Comparison of ENCODE assay signal across 10 mouse cellular contexts in genomic region chr10:95266041-95266762, GRCm38 (mm10). TPM values are rescaled to one million over a fixed set of nuclear protein-coding genes. Genes with fewer than 3 reads are reported as not detected.
DNase-seq lines count a peak whose midpoint lies in the region; ATAC-seq and TF ChIP-seq lines count a peak whose summit lies in the region.
"Had no signal": no experiment of that assay in that cellular context is flagged by ENCODE, and none has a peak within 500 bp of the region (broad histone marks: within the 10 kb centered on the region; RNA-seq: fewer than 3 reads in every experiment).

No protein-coding gene starts in this region.

- no peak for ATAC-seq in hindbrain, embryonic 16.5 days
- ATAC-seq in hematopoietic stem cell, adult 5-6 weeks (replicated peaks in 1 of 2; ENCODE audit: insufficient read depth in 1 of 2, low FRiP score in 2 of 2, low TSS enrichment in 1 of 2, low read depth in 1 of 2, poor library complexity in 2 of 2, severe bottlenecking in 2 of 2), result 0 out of 4 replicates have a peak, but pooled peaks have one; percentile 18 to 19
- ATAC-seq in midbrain, embryonic 15.5 days (replicated peaks), result no peak

- TF ChIP-seq CTCF in ES-Bruce4 (IDR thresholded peaks at IDR 0.05; ENCODE audit: low read depth, low read length), result no peak

- H3K4me1 ChIP-seq in hindbrain, embryonic 10.5 days (replicated peaks), result peaks cover 53% of the 10 kb centered on the region
- H3K4me1 ChIP-seq in hindbrain, embryonic 16.5 days (ENCODE audit: control insufficient read depth, insufficient read depth, low read depth, low read length), result peaks cover 11% of the 10 kb centered on the region
- H3K4me1 ChIP-seq in ES-Bruce4 (ENCODE audit: control insufficient read depth, insufficient read depth, low read length), result peaks cover 4% of the 10 kb centered on the region
- H3K4me1 ChIP-seq in midbrain, embryonic 15.5 days, result peaks cover 12% of the 10 kb centered on the region

- no peaks in the 10 kb centered on the region for H3K36me3 ChIP-seq in hindbrain, embryonic 10.5 days
- H3K36me3 ChIP-seq in hindbrain, embryonic 16.5 days (ENCODE audit: control insufficient read depth, insufficient read depth, low read length), result no peaks in the 10 kb centered on the region
- no peaks in the 10 kb centered on the region for H3K36me3 ChIP-seq in ES-Bruce4 (ENCODE audit: control insufficient read depth, insufficient read depth, low read length, poor library complexity, severe bottlenecking)
- H3K36me3 ChIP-seq in midbrain, embryonic 15.5 days (replicated peaks), result no peaks in the 10 kb centered on the region
- H3K36me3 ChIP-seq: embryonic facial prominence, embryonic 15.5 days; limb, embryonic 15.5 days had no signal

- peaks cover 43% of the 10 kb centered on the region for H3K27me3 ChIP-seq in hindbrain, embryonic 10.5 days (ENCODE audit: insufficient read depth, poor library complexity, severe bottlenecking)
- peaks cover 11% of the 10 kb centered on the region for H3K27me3 ChIP-seq in hindbrain, embryonic 16.5 days (replicated peaks; ENCODE audit: control insufficient read depth, insufficient read depth, low read length)
- H3K27me3 ChIP-seq in ES-Bruce4 (ENCODE audit: control insufficient read depth, insufficient read depth, low read length, poor library complexity, severe bottlenecking), result no peaks in the 10 kb centered on the region
- peaks cover 23% of the 10 kb centered on the region for H3K27me3 ChIP-seq in midbrain, embryonic 15.5 days (replicated peaks)

- no peak overlapping the region for H3K9ac ChIP-seq in hindbrain, embryonic 16.5 days (ENCODE audit: low read depth, low read length)
- peak overlapping the region; percentile 34; the same call in 1 of the 2 replicates for H3K9ac ChIP-seq in ES-Bruce4 (ENCODE audit: low read depth, poor library complexity, severe bottlenecking)
- no peak overlapping the region for H3K9ac ChIP-seq in midbrain, embryonic 15.5 days
- H3K9ac ChIP-seq: embryonic facial prominence, embryonic 15.5 days; limb, embryonic 15.5 days had no signal

- TF ChIP-seq EP300 in ES-Bruce4 (IDR thresholded peaks at IDR 0.05; ENCODE audit: insufficient read depth, low read depth, low read length), result no peak

- no peak overlapping the region for H3K4me2 ChIP-seq in hindbrain, embryonic 16.5 days (ENCODE audit: low read length)
- peak overlapping the region; percentile 2; the same call in 1 of the 2 replicates for H3K4me2 ChIP-seq in midbrain, embryonic 15.5 days

- no peak for TF ChIP-seq POLR2A in ES-Bruce4 (IDR thresholded peaks at IDR 0.05; ENCODE audit: insufficient read depth, low read length)

- no peak overlapping the region for H3K27ac ChIP-seq in hindbrain, embryonic 10.5 days
- no peak overlapping the region for H3K27ac ChIP-seq in hindbrain, embryonic 16.5 days (ENCODE audit: low read depth, low read length)
- peak overlapping the region; percentile 58; the same call in 1 of the 2 replicates for H3K27ac ChIP-seq in ES-Bruce4 (ENCODE audit: insufficient read depth, low read length)
- no peak overlapping the region for H3K27ac ChIP-seq in midbrain, embryonic 15.5 days
- H3K27ac ChIP-seq: embryonic facial prominence, embryonic 15.5 days; limb, embryonic 15.5 days had no signal

- DNase-seq in hindbrain, embryonic 10.5 days (ENCODE audit: low spot score), result no peak
- no peak for DNase-seq in cerebellum, adult 9-10 months
- no peak for DNase-seq in urinary bladder, postnatal 36 days (ENCODE audit: low spot score in 2 of 2)
- no peak for DNase-seq in left cerebral cortex, adult 9 months (ENCODE audit: low spot score in 2 of 2)

- H3K4me3 ChIP-seq in hindbrain, embryonic 10.5 days, result 0 out of 2 replicates have a peak overlapping the region, but pooled peaks have one; percentile 13
- H3K4me3 ChIP-seq in hindbrain, embryonic 16.5 days (ENCODE audit: low read length), result no peak overlapping the region
- no peak overlapping the region for H3K4me3 ChIP-seq in ES-Bruce4 (ENCODE audit: low read depth, low read length)
- no peak overlapping the region for H3K4me3 ChIP-seq in midbrain, embryonic 15.5 days
- H3K4me3 ChIP-seq: embryonic facial prominence, embryonic 15.5 days; limb, embryonic 15.5 days had no signal

- WGBS in hindbrain, embryonic 10.5 days, result 36% methylated on average over 10 of the region's 10 CpGs
- 67% methylated on average over 10 of the region's 10 CpGs for WGBS in hindbrain, embryonic 16.5 days
- 44% methylated on average over 10 of the region's 10 CpGs for WGBS in midbrain, embryonic 15.5 days

- no peaks in the 10 kb centered on the region for H3K9me3 ChIP-seq in hindbrain, embryonic 10.5 days
- no peaks in the 10 kb centered on the region for H3K9me3 ChIP-seq in hindbrain, embryonic 16.5 days (ENCODE audit: control insufficient read depth, low read length)
- H3K9me3 ChIP-seq in ES-Bruce4 (replicated peaks; ENCODE audit: control insufficient read depth, insufficient read depth, low read length, poor library complexity, severe bottlenecking), result no peaks in the 10 kb centered on the region
- H3K9me3 ChIP-seq in midbrain, embryonic 15.5 days, result no peaks in the 10 kb centered on the region
- H3K9me3 ChIP-seq: embryonic facial prominence, embryonic 15.5 days; limb, embryonic 15.5 days had no signal

RNA-seq across cellular contexts. Expression of gene Cradd, which starts 57.7 kb away (rescaled TPM):
- polyA plus RNA-seq in hindbrain, embryonic 10.5 days (2016; fragmentation: Nextera tagmentation; extraction: Ambion mirVana), result 10.9 and 13.3 TPM in 2 replicates
- polyA plus RNA-seq in hindbrain, embryonic 16.5 days (2015; fragmentation: Nextera tagmentation; extraction: Ambion mirVana), result 8.7 and 9.2 TPM in 2 replicates
- 18.4 and 21.9 TPM in 2 replicates for polyA plus RNA-seq in ES-Bruce4 (2011; ENCODE audit: insufficient read depth, insufficient read length, low read depth, missing spikeins)
- 5.4 and 5.8 TPM in 2 replicates for total RNA-seq in hematopoietic stem cell, adult 5-6 weeks (2017)
- 9.6 and 10.1 TPM in 2 replicates for polyA plus RNA-seq in midbrain, embryonic 15.5 days (2015; fragmentation: Nextera tagmentation; extraction: Ambion mirVana)

Comparison
In these comparisons a context has a peak if more than half of its experiments do, and no peak if none do; other contexts are left out.
1. ATAC-seq: peak in hematopoietic stem cell, adult 5-6 weeks (2 of 2); none in hindbrain, embryonic 16.5 days (single experiment) and midbrain, embryonic 15.5 days (single experiment).